Mouse (Mus musculus) cerebellum, adult 11-12 months (tissue): ENCODE results near the gene Vmn1r118.
"Not testable (repeated sequence)": the region's sequence is repeated elsewhere in the genome, so short reads cannot be mapped to it uniquely, and the experiment has no call there.

ENCODE experiments used
- DNase-seq: peaks from one replicate; pipeline ENCODE4 v3.0.0; 2022

Gene Vmn1r118

GRCm38 (mm10) chr7:20912247-20912646, at the start of gene Vmn1r118:
Vmn1r118 (minus strand) TSS chr7:20912347.
- DNase-seq: not testable (repeated sequence)

- DNase-seq: not testable (repeated sequence)
Observed at GRCm38 (mm10) chr7:20884021-20884420, 28.1 kb downstream of the Vmn1r118 start, which contains the start of gene Vmn1r117. Vmn1r117 (minus strand) TSS chr7:20884121.

- DNase-seq: not testable (repeated sequence)
Observed at GRCm38 (mm10) chr7:20871956-20872355, 40.2 kb downstream of the Vmn1r118 start, which contains the start of gene Vmn1r116. Vmn1r116 (plus strand) TSS chr7:20872256.
